Mouse (Mus musculus): ENCODE measurements at regions not wholly inside any gene's neighbourhood (a gene's known extent, or its start where the extent isn't known, plus 50 kb on each side); places are given as distances from the start of the nearest gene placed in this dataset.

DNA sequence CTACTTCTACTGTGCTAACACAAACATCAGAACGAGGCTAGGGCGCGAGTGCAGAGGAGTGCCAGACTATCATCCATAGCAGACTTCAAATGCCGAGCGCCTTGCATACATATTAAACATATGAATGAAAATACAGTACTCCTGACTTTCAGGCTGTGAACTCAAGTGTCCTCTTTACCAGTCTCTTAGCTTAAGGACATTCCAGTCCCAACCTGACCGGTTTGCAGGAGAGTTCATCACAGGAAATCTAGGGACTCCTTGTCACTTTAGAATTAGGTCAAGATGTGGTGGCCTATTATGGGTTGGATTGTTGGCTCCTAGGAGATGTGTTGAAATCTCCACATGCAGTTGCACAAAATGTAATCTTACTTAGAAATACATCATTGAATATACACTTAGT lies 150.9 kb upstream of the Rbms1 start:
- H3K27ac ChIP-seq (ENCODE audit: low read length) = no peak overlapping the region
- no peak for ATAC-seq (replicated peaks; ENCODE audit: extremely low read depth, insufficient read depth, low FRiP score)
- no peaks in the 10 kb centered on the region for H3K9me3 ChIP-seq (replicated peaks; ENCODE audit: control insufficient read depth, low read length)
- no peak overlapping the region for H3K4me3 ChIP-seq (ENCODE audit: low read length)
- WGBS = 69% methylated on average over 6 of the region's 6 CpGs
- no peaks in the 10 kb centered on the region for H3K27me3 ChIP-seq (ENCODE audit: control insufficient read depth, insufficient read depth, low read length)
- H3K4me2 ChIP-seq (ENCODE audit: low read depth, low read length) = no peak overlapping the region
- no peak overlapping the region for H3K9ac ChIP-seq (ENCODE audit: low read length)
- no peaks in the 10 kb centered on the region for H3K36me3 ChIP-seq (ENCODE audit: control insufficient read depth, insufficient read depth)
- H3K4me1 ChIP-seq (ENCODE audit: control insufficient read depth, insufficient read depth, low read length) = peaks cover 4% of the 10 kb centered on the region

DNA sequence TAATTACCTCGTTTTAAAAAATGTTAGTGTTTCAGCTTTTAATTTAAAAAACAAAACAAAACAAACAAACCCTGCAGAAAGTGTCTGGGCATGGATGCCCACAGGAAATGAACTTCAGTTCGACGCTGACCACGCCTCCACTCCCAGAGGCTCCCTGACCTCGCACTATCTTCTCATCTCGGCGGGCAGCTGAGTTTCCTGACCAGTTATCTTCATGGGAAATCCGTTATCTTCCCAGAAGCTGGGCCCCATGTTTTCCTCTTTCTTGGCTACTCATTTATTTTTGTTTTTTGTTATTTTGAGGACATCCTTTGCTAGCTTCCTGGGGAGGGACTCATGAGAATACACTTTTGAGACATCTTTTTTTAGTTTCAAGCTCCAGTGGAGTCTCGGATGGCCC lies 147.6 kb upstream of the Rbms1 start:
- no peaks in the 10 kb centered on the region for H3K9me3 ChIP-seq (replicated peaks; ENCODE audit: control insufficient read depth, low read length)
- no peaks in the 10 kb centered on the region for H3K27me3 ChIP-seq (ENCODE audit: control insufficient read depth, insufficient read depth, low read length)
- H3K4me3 ChIP-seq (ENCODE audit: low read length) = no peak overlapping the region
- H3K9ac ChIP-seq (ENCODE audit: low read length) = no peak overlapping the region
- no peak overlapping the region for H3K27ac ChIP-seq (ENCODE audit: low read length)
- 51% methylated on average over 9 of the region's 9 CpGs for WGBS
- H3K4me2 ChIP-seq (ENCODE audit: low read depth, low read length) = no peak overlapping the region
- H3K4me1 ChIP-seq (ENCODE audit: control insufficient read depth, insufficient read depth, low read length) = peaks cover 4% of the 10 kb centered on the region
- no peak for ATAC-seq (replicated peaks; ENCODE audit: extremely low read depth, insufficient read depth, low FRiP score)
- no peaks in the 10 kb centered on the region for H3K36me3 ChIP-seq (ENCODE audit: control insufficient read depth, insufficient read depth)

DNA sequence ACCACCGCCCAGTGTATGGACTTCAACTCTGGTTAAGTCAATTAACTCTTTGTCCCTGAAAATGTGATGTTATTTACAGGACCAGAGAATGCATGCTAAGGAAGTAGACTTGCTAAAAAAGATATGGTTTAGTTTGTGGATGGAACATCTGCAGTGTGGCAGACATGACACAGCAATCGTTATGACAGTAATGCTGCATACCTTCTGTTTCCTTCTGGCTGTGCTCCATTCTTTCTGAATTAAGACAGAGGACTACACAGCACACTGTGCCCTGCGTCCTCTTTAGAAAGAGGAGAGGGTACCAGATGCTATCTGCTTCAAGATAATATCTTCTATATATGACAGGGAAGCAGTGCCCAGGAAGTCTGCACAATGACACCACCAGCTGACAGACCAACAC lies 146.6 kb upstream of the Rbms1 start:
- H3K4me3 ChIP-seq (ENCODE audit: low read length) = no peak overlapping the region
- no peak for ATAC-seq (replicated peaks; ENCODE audit: extremely low read depth, insufficient read depth, low FRiP score)
- no peaks in the 10 kb centered on the region for H3K36me3 ChIP-seq (ENCODE audit: control insufficient read depth, insufficient read depth)
- no peak overlapping the region for H3K4me2 ChIP-seq (ENCODE audit: low read depth, low read length)
- WGBS = 34% methylated on average over 3 of the region's 3 CpGs
- peaks cover 4% of the 10 kb centered on the region for H3K4me1 ChIP-seq (ENCODE audit: control insufficient read depth, insufficient read depth, low read length)
- no peaks in the 10 kb centered on the region for H3K27me3 ChIP-seq (ENCODE audit: control insufficient read depth, insufficient read depth, low read length)
- H3K9me3 ChIP-seq (replicated peaks; ENCODE audit: control insufficient read depth, low read length) = no peaks in the 10 kb centered on the region
- no peak overlapping the region for H3K9ac ChIP-seq (ENCODE audit: low read length)
- no peak overlapping the region for H3K27ac ChIP-seq (ENCODE audit: low read length)

DNA sequence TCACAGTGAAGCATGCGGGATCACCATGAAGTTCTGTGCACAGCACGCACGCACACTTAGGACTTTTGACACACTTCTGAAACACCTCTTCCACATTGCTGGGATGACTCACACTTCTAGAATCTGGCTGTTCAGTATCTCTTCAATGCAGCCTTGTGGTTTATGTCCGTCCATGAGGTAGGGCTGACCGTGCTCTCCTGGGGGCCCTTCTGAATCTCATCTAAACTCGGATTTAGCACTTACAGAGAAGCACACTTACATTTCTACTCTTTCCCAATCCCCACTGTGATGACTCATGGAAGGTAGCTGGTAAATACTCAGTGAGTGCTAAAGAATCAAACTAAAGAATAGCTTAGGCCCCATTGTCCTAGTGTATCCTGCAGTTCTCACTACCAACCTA lies 142.2 kb upstream of the Rbms1 start:
- Histone ChIP-seq H3K27ac (ENCODE audit: low read length) (no peak overlapping the region), H3K4me1 (ENCODE audit: control insufficient read depth, insufficient read depth, low read length) (peaks cover 4% of the 10 kb centered on the region), H3K4me2 (ENCODE audit: low read depth, low read length) (no peak overlapping the region), H3K9me3 (replicated peaks; ENCODE audit: control insufficient read depth, low read length) (no peaks in the 10 kb centered on the region), H3K27me3 (ENCODE audit: control insufficient read depth, insufficient read depth, low read length) (no peaks in the 10 kb centered on the region), H3K9ac (ENCODE audit: low read length) (no peak overlapping the region), H3K36me3 (ENCODE audit: control insufficient read depth, insufficient read depth) (no peaks in the 10 kb centered on the region), H3K4me3 (ENCODE audit: low read length) (no peak overlapping the region)
- no peak for ATAC-seq (replicated peaks; ENCODE audit: extremely low read depth, insufficient read depth, low FRiP score)
- 40% methylated on average over 6 of the region's 6 CpGs for whole genome bisulfite sequencing

DNA sequence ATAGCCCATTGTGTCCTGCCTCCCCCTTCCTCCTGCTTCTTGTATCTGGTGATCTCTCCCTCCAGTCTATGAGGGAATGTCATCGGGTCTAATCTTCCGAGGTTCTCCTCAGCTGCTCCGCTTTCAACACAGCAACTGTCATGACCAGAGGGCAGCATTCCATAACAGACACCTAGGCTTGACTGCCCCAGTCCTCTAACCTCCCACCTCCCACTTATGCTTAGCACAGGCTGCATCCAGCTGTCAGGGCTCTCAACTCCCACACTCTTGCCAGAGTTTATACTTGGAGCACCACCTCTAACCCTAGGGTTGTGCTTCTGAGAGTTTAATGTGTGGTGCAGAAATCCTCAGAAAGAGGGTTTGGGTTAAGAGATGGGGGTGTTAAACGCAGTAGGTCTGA lies 137.9 kb upstream of the Rbms1 start:
- Histone ChIP-seq H3K4me1 (ENCODE audit: control insufficient read depth, insufficient read depth, low read length) (no peaks in the 10 kb centered on the region), H3K27me3 (ENCODE audit: control insufficient read depth, insufficient read depth, low read length) (no peaks in the 10 kb centered on the region), H3K36me3 (ENCODE audit: control insufficient read depth, insufficient read depth) (no peaks in the 10 kb centered on the region), H3K9me3 (replicated peaks; ENCODE audit: control insufficient read depth, low read length) (no peaks in the 10 kb centered on the region), H3K9ac (ENCODE audit: low read length) (no peak overlapping the region), H3K4me3 (ENCODE audit: low read length) (no peak overlapping the region), H3K4me2 (ENCODE audit: low read depth, low read length) (no peak overlapping the region), H3K27ac (ENCODE audit: low read length) (no peak overlapping the region)
- WGBS = 52% methylated on average over 4 of the region's 4 CpGs
- ATAC-seq (replicated peaks; ENCODE audit: extremely low read depth, insufficient read depth, low FRiP score) = no peak

DNA sequence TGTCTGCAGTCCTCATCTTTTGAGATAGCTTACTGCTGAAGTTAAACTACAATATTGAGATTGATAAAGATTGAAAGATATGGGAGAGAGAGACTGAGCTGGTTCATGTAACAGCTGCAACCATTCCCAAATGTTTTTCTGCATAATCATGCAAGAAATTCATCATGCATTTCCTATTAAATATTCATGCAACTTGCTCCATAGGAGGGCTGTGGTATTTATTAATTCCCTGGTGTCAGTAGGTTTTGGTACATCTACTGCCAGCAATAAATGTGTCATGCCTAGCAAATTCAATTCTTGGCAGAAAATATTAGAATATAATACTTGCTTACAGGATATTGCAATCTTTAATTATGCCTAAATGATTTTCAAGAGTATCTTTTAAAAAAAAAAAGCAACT lies 125.5 kb upstream of the Rbms1 start:
- no peak overlapping the region for H3K4me2 ChIP-seq (ENCODE audit: low read depth, low read length)
- H3K9me3 ChIP-seq (replicated peaks; ENCODE audit: control insufficient read depth, low read length) = no peaks in the 10 kb centered on the region
- H3K4me3 ChIP-seq (ENCODE audit: low read length) = no peak overlapping the region
- no peak for ATAC-seq (replicated peaks; ENCODE audit: extremely low read depth, insufficient read depth, low FRiP score)
- H3K27ac ChIP-seq (ENCODE audit: low read length) = no peak overlapping the region
- no peaks in the 10 kb centered on the region for H3K27me3 ChIP-seq (ENCODE audit: control insufficient read depth, insufficient read depth, low read length)
- H3K4me1 ChIP-seq (ENCODE audit: control insufficient read depth, insufficient read depth, low read length) = no peaks in the 10 kb centered on the region
- no peak overlapping the region for H3K9ac ChIP-seq (ENCODE audit: low read length)
- H3K36me3 ChIP-seq (ENCODE audit: control insufficient read depth, insufficient read depth) = no peaks in the 10 kb centered on the region

DNA sequence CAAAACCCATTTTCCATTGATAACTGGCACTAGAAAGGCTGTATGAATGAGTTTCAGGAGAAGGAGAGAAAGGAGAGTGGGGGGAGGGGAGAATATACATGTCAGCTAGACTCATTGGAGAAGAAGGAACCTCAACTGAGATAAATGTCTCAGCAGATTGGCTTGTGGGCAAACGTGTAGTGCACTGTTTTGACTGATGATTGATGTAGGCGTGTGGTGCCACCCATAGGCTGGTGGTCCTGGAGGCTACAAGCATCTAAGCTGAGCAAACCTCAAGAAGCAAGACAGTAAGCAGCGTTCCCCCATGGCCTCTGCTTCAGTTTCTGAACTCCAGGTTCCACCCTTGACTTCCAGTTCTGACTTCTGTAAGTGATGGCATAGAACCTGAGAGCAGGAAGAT lies 121.8 kb upstream of the Rbms1 start:
- no peaks in the 10 kb centered on the region for H3K9me3 ChIP-seq (replicated peaks; ENCODE audit: control insufficient read depth, low read length)
- H3K36me3 ChIP-seq (ENCODE audit: control insufficient read depth, insufficient read depth) = no peaks in the 10 kb centered on the region
- H3K9ac ChIP-seq (ENCODE audit: low read length) = no peak overlapping the region
- H3K4me1 ChIP-seq (ENCODE audit: control insufficient read depth, insufficient read depth, low read length) = no peaks in the 10 kb centered on the region
- H3K27me3 ChIP-seq (ENCODE audit: control insufficient read depth, insufficient read depth, low read length) = no peaks in the 10 kb centered on the region
- no peak overlapping the region for H3K27ac ChIP-seq (ENCODE audit: low read length)
- no peak overlapping the region for H3K4me3 ChIP-seq (ENCODE audit: low read length)
- H3K4me2 ChIP-seq (ENCODE audit: low read depth, low read length) = no peak overlapping the region
- 60% methylated on average over 3 of the region's 3 CpGs for WGBS
- no peak for ATAC-seq (replicated peaks; ENCODE audit: extremely low read depth, insufficient read depth, low FRiP score)

DNA sequence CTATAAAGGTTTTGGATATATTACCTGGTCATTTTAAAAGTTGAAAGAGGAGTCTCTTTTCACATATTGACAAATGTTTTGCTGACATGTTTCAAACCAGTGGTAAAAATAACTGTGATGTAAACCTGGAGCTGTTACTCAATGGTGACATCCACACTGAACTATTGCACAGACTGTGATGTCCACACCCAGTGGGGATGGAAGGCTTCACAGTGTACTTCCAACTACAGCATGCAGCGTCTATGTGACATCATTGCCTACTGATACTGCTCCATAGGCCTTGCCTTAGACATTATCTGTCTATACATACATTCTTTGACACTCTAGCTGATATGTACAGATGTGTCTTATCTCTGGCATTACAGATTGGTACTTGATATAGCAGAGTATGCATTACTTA lies 120.1 kb upstream of the Rbms1 start:
- ATAC-seq (replicated peaks; ENCODE audit: extremely low read depth, insufficient read depth, low FRiP score) = no peak
- H3K4me1 ChIP-seq (ENCODE audit: control insufficient read depth, insufficient read depth, low read length) = no peaks in the 10 kb centered on the region
- no peaks in the 10 kb centered on the region for H3K27me3 ChIP-seq (ENCODE audit: control insufficient read depth, insufficient read depth, low read length)
- H3K36me3 ChIP-seq (ENCODE audit: control insufficient read depth, insufficient read depth) = no peaks in the 10 kb centered on the region
- H3K4me3 ChIP-seq (ENCODE audit: low read length) = no peak overlapping the region
- H3K4me2 ChIP-seq (ENCODE audit: low read depth, low read length) = no peak overlapping the region
- no peaks in the 10 kb centered on the region for H3K9me3 ChIP-seq (replicated peaks; ENCODE audit: control insufficient read depth, low read length)
- no peak overlapping the region for H3K9ac ChIP-seq (ENCODE audit: low read length)
- H3K27ac ChIP-seq (ENCODE audit: low read length) = no peak overlapping the region
- WGBS = 71% methylated on average over 1 of the region's 1 CpGs

DNA sequence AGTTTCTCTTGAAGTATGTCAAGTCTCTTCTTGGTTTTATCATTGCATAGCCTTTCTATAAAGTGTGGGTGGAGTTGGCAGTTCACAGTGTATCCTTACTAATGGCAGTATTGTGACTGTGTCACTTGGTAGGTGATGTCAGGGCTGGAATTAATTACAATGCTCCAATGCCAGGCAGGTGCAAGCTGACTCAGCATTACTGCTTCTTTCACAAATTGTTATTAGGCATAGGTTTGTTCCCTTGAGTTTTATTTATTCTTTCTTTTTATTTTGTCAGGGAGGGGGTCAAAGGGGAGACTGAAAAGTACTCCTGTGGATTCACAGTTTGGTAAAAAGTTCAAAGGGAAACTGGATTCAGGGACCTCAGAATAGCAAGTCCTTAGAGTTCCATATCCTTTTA lies 119.6 kb upstream of the Rbms1 start:
- no peak overlapping the region for H3K4me2 ChIP-seq (ENCODE audit: low read depth, low read length)
- no peak overlapping the region for H3K27ac ChIP-seq (ENCODE audit: low read length)
- no peaks in the 10 kb centered on the region for H3K9me3 ChIP-seq (replicated peaks; ENCODE audit: control insufficient read depth, low read length)
- no peaks in the 10 kb centered on the region for H3K27me3 ChIP-seq (ENCODE audit: control insufficient read depth, insufficient read depth, low read length)
- no peak overlapping the region for H3K4me3 ChIP-seq (ENCODE audit: low read length)
- no peaks in the 10 kb centered on the region for H3K4me1 ChIP-seq (ENCODE audit: control insufficient read depth, insufficient read depth, low read length)
- ATAC-seq (replicated peaks; ENCODE audit: extremely low read depth, insufficient read depth, low FRiP score) = no peak
- no peak overlapping the region for H3K9ac ChIP-seq (ENCODE audit: low read length)
- no peaks in the 10 kb centered on the region for H3K36me3 ChIP-seq (ENCODE audit: control insufficient read depth, insufficient read depth)

DNA sequence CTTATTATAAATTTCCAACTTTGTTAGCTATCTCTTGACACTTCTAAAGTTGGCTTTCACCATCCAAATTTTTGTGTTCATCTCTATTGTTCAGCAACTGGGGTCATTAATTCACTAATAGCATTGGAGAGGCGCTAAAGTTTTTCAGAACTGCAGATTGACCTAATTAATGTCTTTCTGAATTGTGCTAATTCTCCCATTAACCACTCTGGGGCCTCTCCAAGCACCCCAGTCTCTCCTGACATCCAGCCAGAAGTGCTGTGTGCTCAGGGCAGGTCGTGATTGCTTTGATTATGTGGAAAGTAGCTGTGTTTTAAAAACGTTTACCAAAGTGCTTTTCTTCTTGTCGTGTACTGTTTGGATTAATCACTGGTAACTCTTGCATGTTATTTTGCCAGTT lies 117.0 kb upstream of the Rbms1 start:
- H3K4me2 ChIP-seq (ENCODE audit: low read depth, low read length) = no peak overlapping the region
- no peaks in the 10 kb centered on the region for H3K36me3 ChIP-seq (ENCODE audit: control insufficient read depth, insufficient read depth)
- H3K9me3 ChIP-seq (replicated peaks; ENCODE audit: control insufficient read depth, low read length) = no peaks in the 10 kb centered on the region
- H3K4me3 ChIP-seq (ENCODE audit: low read length) = no peak overlapping the region
- no peak overlapping the region for H3K27ac ChIP-seq (ENCODE audit: low read length)
- no peak overlapping the region for H3K9ac ChIP-seq (ENCODE audit: low read length)
- 57% methylated on average over 4 of the region's 4 CpGs for WGBS
- H3K27me3 ChIP-seq (ENCODE audit: control insufficient read depth, insufficient read depth, low read length) = no peaks in the 10 kb centered on the region
- no peaks in the 10 kb centered on the region for H3K4me1 ChIP-seq (ENCODE audit: control insufficient read depth, insufficient read depth, low read length)
- no peak for ATAC-seq (replicated peaks; ENCODE audit: extremely low read depth, insufficient read depth, low FRiP score)
